Mouse (Mus musculus) limb, embryonic 12.5 days (tissue): ENCODE results near the gene Exoc7. TPM values are rescaled to one million over a fixed set of nuclear protein-coding genes. Genes with fewer than 3 reads are reported as not detected.
"Not testable (repeated sequence)": the region's sequence is repeated elsewhere in the genome, so short reads cannot be mapped to it uniquely, and the experiment has no call there.

Source experiments
- ATAC-seq: fragments of 200-750 bp; cut with Nextera tagmentation; 2 replicates; pipeline ENCODE4 v1.8.0; 2017; ENCODE audit warnings: low read depth, moderate TSS enrichment; ENCODE audit not compliant: insufficient number of reproducible peaks, insufficient read depth, low FRiP score, low TSS enrichment
- H3K27ac ChIP-seq: fragments of 300-500 bp; sonication (generic); 2 replicates; pipeline ENCODE4 v1.5.1; 2016; ENCODE audit warnings: mild to moderate bottlenecking, moderate library complexity
- H3K27me3 ChIP-seq: fragments of 300-500 bp; sonication (generic); 2 replicates; pipeline ENCODE4 v1.6.1; 2016; ENCODE audit warnings: mild to moderate bottlenecking, moderate library complexity
- H3K36me3 ChIP-seq: fragments of 300-500 bp; sonication (generic); 2 replicates; pipeline ENCODE4 v1.6.1; 2016; ENCODE audit warnings: mild to moderate bottlenecking, moderate library complexity
- H3K4me1 ChIP-seq: fragments of 300-500 bp; sonication (generic); replicated peaks from 2 replicates; pipeline ENCODE4 v1.6.1; 2016
- H3K4me2 ChIP-seq: fragments of 300-500 bp; sonication (generic); 2 replicates; pipeline ENCODE4 v1.6.1; 2016; ENCODE audit warnings: mild to moderate bottlenecking, moderate library complexity
- H3K4me3 ChIP-seq: fragments of 300-500 bp; sonication (generic); replicated peaks from 2 replicates; pipeline ENCODE4 v1.5.1; 2016; ENCODE audit warnings: mild to moderate bottlenecking
- H3K9ac ChIP-seq: fragments of 300-500 bp; sonication (generic); replicated peaks from 2 replicates; pipeline ENCODE4 v1.6.1; 2016; ENCODE audit warnings: mild to moderate bottlenecking, moderate library complexity
- H3K9me3 ChIP-seq: fragments of 300-500 bp; sonication (generic); 2 replicates; pipeline ENCODE4 v1.6.1; 2016; ENCODE audit warnings: mild to moderate bottlenecking, moderate library complexity
- WGBS: fragments of 180-500 bp; shearing (Covaris S2); methylation state at CpG from one replicate; pipeline ENCODE4 v1.1.7; 2016; 5-methylcytosine and 5-hydroxymethylcytosine counted together
- polyA plus RNA-seq: library from polyadenylated mRNA; unstranded; fragments of >200 nt; fragmentation: Nextera tagmentation; extraction: Ambion mirVana; gene quantifications from 2 replicates; pipeline ENCODE4 v1.2.1, GENCODE M21; 2016

Exoc7 gene
- polyA plus RNA-seq, 1 experiment from 2014 or later, result 82.8 TPM

DNA sequence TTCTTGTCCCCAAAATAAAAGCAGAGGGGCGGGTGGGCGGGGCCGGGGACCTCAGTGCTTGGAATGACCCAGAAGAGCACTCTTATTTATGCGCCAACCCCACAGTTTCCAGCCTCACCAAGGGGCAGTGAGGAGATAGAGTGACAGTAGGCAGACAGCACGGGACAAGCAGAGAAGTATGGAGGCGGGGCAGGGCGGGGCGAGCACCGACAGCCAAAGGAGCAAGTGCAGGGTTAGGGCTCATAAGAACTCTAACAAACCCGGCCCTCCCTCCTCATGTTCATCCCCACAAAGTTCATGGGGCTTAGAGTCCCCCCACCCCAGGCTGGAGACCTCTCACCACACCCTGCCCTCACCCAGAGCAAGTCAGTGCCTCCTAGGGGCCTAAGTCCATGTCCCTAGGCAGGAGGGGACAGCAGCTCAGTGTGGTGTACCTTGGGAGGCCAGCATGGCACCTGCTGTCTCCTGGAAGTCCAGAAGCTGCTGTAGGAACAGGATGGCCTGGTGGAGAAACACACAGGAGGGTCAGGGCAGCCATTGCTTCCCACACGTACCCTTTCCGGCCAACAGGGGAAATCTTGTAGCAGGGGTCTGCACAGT is 13.4 kb downstream of the Exoc7 start:
- Histone ChIP-seq H3K4me1 (no peaks in the 10 kb centered on the region), H3K9ac (no peak overlapping the region), H3K27me3 (no peaks in the 10 kb centered on the region), H3K4me3 (no peak overlapping the region), H3K4me2 (no peak overlapping the region), H3K27ac (0 out of 2 replicates have a peak overlapping the region, but pooled peaks have one; percentile 17), H3K36me3 (peaks cover 98% of the 10 kb centered on the region), H3K9me3 (no peaks in the 10 kb centered on the region)
- WGBS, result 81% methylated on average over 12 of the region's 12 CpGs
- 0 out of 2 replicates have a peak, but pooled peaks have one; percentile 14 for ATAC-seq

DNA sequence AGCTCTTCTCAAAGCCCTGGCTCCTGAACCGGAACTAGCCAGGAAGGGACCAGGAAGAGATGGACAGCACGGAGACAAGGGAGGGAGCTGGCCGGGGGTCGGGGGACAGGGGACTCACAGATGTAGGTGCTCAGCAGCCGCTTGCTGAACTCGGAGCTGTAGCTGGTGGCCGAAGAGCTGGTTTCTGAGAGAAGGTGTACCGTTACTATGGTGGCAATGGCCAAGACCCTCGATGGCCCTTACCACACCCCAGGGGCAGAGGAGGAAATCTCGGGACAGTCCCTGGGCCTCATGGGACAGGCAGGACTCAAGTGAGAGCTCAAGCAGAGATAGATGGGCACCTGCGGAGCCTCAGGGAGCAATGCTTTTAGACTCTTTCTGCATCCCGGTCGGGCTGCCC is 14.6 kb downstream of the Exoc7 start:
- Histone ChIP-seq H3K4me2 (no peak overlapping the region), H3K9ac (no peak overlapping the region), H3K9me3 (no peaks in the 10 kb centered on the region), H3K36me3 (peaks cover 98% of the 10 kb centered on the region), H3K4me3 (no peak overlapping the region), H3K27me3 (no peaks in the 10 kb centered on the region), H3K27ac (no peak overlapping the region), H3K4me1 (no peaks in the 10 kb centered on the region)
- 92% methylated on average over 13 of the region's 13 CpGs for WGBS
- ATAC-seq, result no peak

GRCm38 (mm10) chr11:116290556-116290955 is 16.5 kb downstream of the Exoc7 start:
- no peak overlapping the region for H3K4me3 ChIP-seq
- H3K9ac ChIP-seq, result no peak overlapping the region
- ATAC-seq, result no peak
- no peaks in the 10 kb centered on the region for H3K4me1 ChIP-seq
- no peak overlapping the region for H3K4me2 ChIP-seq
- H3K27ac ChIP-seq, result no peak overlapping the region
- WGBS, result 71% methylated on average over 8 of the region's 8 CpGs
- peaks cover 82% of the 10 kb centered on the region for H3K36me3 ChIP-seq
- no peaks in the 10 kb centered on the region for H3K9me3 ChIP-seq
- H3K27me3 ChIP-seq, result peaks cover 5% of the 10 kb centered on the region

DNA sequence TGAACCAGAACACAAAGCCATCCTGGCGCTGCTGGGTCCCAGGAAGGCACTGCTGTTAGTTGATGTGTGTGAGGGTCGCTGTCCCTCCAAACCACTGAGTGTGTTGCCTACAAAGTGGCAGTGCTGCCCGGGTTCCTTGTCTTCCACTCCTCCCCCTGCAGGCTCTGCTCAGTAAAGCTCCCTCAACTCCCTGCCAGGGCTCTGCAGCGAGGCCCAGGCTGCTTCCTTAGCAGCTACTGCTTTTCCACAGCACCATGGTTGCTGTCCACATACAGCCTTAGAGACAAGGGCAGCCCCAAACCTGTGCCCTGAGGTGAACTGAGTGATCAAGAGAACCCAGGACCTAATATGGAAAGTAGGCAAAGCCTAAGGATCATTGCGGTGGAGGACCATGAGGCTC is 19.7 kb downstream of the Exoc7 start:
- H3K27ac ChIP-seq, result no peak overlapping the region
- H3K4me1 ChIP-seq, result peaks cover 9% of the 10 kb centered on the region
- H3K9ac ChIP-seq, result no peak overlapping the region
- H3K36me3 ChIP-seq, result peaks cover 51% of the 10 kb centered on the region
- 77% methylated on average over 5 of the region's 5 CpGs for WGBS
- H3K4me2 ChIP-seq, result no peak overlapping the region
- ATAC-seq, result no peak
- H3K9me3 ChIP-seq, result 0 out of 2 replicates have a peak, but pooled peaks cover 5% of the 10 kb centered on the region
- H3K27me3 ChIP-seq, result peaks cover 37% of the 10 kb centered on the region
- H3K4me3 ChIP-seq, result no peak overlapping the region

DNA sequence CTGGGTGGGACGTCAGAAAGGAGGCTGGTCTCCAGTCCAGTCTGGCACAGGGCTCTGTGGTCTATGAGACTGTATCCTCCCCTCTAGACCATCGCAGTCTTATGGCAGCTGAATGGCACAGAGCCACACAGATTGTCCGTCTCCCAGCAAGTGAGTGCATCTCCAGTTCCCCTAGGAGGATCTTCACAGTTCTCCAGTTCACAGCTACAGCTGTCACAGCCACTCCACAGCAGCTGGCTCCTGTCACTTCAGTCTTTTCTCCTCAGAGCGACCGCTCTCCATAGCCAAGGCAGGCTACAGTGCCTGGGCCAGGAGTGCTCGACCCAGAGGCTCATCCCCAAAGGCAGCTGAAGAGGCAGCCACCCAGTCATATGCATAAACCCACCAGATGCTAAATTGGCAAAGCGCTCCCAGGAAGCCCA is 21.3 kb downstream of the Exoc7 start:
- WGBS, result 73% methylated on average over 7 of the region's 7 CpGs
- no peak for ATAC-seq
- no peak overlapping the region for H3K27ac ChIP-seq

GRCm38 (mm10) chr11:116283982-116284381 is 23.1 kb downstream of the Exoc7 start:
- no peak for ATAC-seq
- Histone ChIP-seq H3K36me3 (peaks cover 18% of the 10 kb centered on the region), H3K9ac (no peak overlapping the region), H3K4me2 (no peak overlapping the region), H3K4me3 (no peak overlapping the region), H3K27me3 (peaks cover 66% of the 10 kb centered on the region), H3K27ac (no peak overlapping the region), H3K9me3 (peaks cover 9% of the 10 kb centered on the region; the same call in 1 of the 2 replicates), H3K4me1 (peaks cover 21% of the 10 kb centered on the region)
- WGBS, result 40% methylated on average over 6 of the region's 6 CpGs

More for the DNA sequence above, 21.3 kb downstream of the Exoc7 start:
- Histone ChIP-seq H3K4me1 (peaks cover 21% of the 10 kb centered on the region), H3K9me3 (0 out of 2 replicates have a peak, but pooled peaks cover 5% of the 10 kb centered on the region), H3K4me3 (no peak overlapping the region), H3K9ac (no peak overlapping the region), H3K36me3 (peaks cover 36% of the 10 kb centered on the region), H3K27me3 (peaks cover 52% of the 10 kb centered on the region), H3K4me2 (no peak overlapping the region)

GRCm38 (mm10) chr11:116282912-116283521 is 24.0 kb downstream of the Exoc7 start:
- WGBS, result 10% methylated on average over 48 of the region's 48 CpGs
- Histone ChIP-seq H3K4me1 (peaks cover 21% of the 10 kb centered on the region), H3K4me3 (0 out of 2 replicates have a peak overlapping the region, but pooled peaks have one; percentile 4), H3K27ac (no peak overlapping the region), H3K36me3 (peaks cover 8% of the 10 kb centered on the region), H3K27me3 (peaks cover 67% of the 10 kb centered on the region), H3K9ac (no peak overlapping the region), H3K4me2 (peak overlapping the region; percentile 21; the same call in 1 of the 2 replicates), H3K9me3 (peaks cover 9% of the 10 kb centered on the region; the same call in 1 of the 2 replicates)
- no peak for ATAC-seq

DNA sequence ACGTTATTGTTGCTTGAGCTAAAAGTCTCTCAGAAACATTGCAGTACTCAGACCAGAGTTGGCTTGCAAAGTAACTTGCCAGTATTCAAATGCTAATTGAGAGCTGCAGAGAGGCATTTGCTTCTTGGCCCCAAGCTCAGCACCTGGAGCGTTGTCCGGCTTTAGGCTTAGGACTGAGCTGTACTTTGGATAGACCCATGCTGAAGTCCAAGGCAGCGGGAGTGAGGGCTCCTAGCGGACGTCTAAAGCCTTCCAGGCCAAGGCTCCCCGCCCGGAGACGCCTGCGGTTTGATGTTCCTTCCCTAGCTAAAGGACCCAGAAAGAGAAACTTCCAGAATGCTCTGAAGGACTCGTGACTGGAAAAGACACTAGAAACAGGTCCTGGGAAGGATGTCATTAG is 24.9 kb downstream of the Exoc7 start:
- Histone ChIP-seq H3K9ac (no peak overlapping the region), H3K27ac (no peak overlapping the region), H3K27me3 (peaks cover 71% of the 10 kb centered on the region), H3K4me1 (peaks cover 21% of the 10 kb centered on the region), H3K36me3 (no peaks in the 10 kb centered on the region), H3K9me3 (peaks cover 9% of the 10 kb centered on the region; the same call in 1 of the 2 replicates), H3K4me2 (peak overlapping the region; percentile 62), H3K4me3 (peak overlapping the region; percentile 38; the same call in 1 of the 2 replicates)
- 2% methylated on average over 11 of the region's 11 CpGs for WGBS
- ATAC-seq, result no peak

- Histone ChIP-seq H3K9me3 (peaks cover 9% of the 10 kb centered on the region; the same call in 1 of the 2 replicates), H3K4me3 (peak overlapping the region; percentile 38), H3K9ac (peak overlapping the region; percentile 44; the same call in 1 of the 2 replicates), H3K36me3 (no peaks in the 10 kb centered on the region), H3K27me3 (peaks cover 71% of the 10 kb centered on the region), H3K4me1 (peaks cover 21% of the 10 kb centered on the region), H3K4me2 (peak overlapping the region; percentile 62), H3K27ac (no peak overlapping the region)
- ATAC-seq, result no peak
- WGBS, result 2% methylated on average over 18 of the region's 18 CpGs
These were observed 25.4 kb downstream of the Exoc7 start for GRCm38 (mm10) chr11:116281671-116282070.

- no peaks in the 10 kb centered on the region for H3K36me3 ChIP-seq
- peak within 1 kb of the TSS; percentile 62 for H3K4me2 ChIP-seq
- H3K9me3 ChIP-seq, result peaks cover 9% of the 10 kb centered on the region; the same call in 1 of the 2 replicates
- peak within 1 kb of the TSS; percentile 38 for H3K4me3 ChIP-seq
- peaks cover 21% of the 10 kb centered on the region for H3K4me1 ChIP-seq
- peaks cover 70% of the 10 kb centered on the region for H3K27me3 ChIP-seq
- peak within 1 kb of the TSS; percentile 44; the same call in 1 of the 2 replicates for H3K9ac ChIP-seq
- WGBS, result 8% methylated on average over 48 of the region's 48 CpGs
- no peak within 1 kb of the TSS for H3K27ac ChIP-seq
- ATAC-seq, result no peak
These were observed 26.0 kb downstream of the Exoc7 start, which contains the start of gene Galr2 for GRCm38 (mm10) chr11:116280751-116281663. Gene Galr2 (plus strand): TSS chr11:116280939.

- not testable (repeated sequence) for H3K4me2 ChIP-seq, H3K9ac ChIP-seq, H3K36me3 ChIP-seq, H3K4me3 ChIP-seq, H3K27ac ChIP-seq, H3K9me3 ChIP-seq, ATAC-seq
- H3K27me3 ChIP-seq, result peaks cover 33% of the 10 kb centered on the region
- 82% methylated on average over 1 of the region's 1 CpGs for WGBS
- peaks cover 23% of the 10 kb centered on the region for H3K4me1 ChIP-seq
These were observed 29.8 kb downstream of the Exoc7 start for GRCm38 (mm10) chr11:116277184-116277583.
